Mouse (Mus musculus) forebrain, embryonic 15.5 days (tissue): ENCODE measurements around the gene Rab21. TPM values are rescaled to one million over a fixed set of nuclear protein-coding genes. Genes with fewer than 3 reads are reported as not detected.
A peak's percentile ranks its signal among the peaks of the same experiment; 100 is the strongest.
"Not testable (repeated sequence)": the region's sequence is repeated elsewhere in the genome, so short reads cannot be mapped to it uniquely, and the experiment has no call there.

ENCODE experiments used
- ATAC-seq: fragments of 200-750 bp; cut with Nextera tagmentation; replicated peaks from 2 replicates; pipeline ENCODE4 v1.8.0; 2017; ENCODE audit warnings: mild to moderate bottlenecking, moderate TSS enrichment, moderate library complexity
- H3K27ac ChIP-seq: fragments of 300-500 bp; sonication (generic); replicated peaks from 2 replicates; pipeline ENCODE4 v1.5.1; 2015; ENCODE audit warnings: mild to moderate bottlenecking, inconsistent platforms
- H3K27me3 ChIP-seq: fragments of 300-500 bp; sonication (generic); 2 replicates; pipeline ENCODE4 v1.6.1; 2015; ENCODE audit warnings: inconsistent platforms
- H3K36me3 ChIP-seq: fragments of 300-500 bp; sonication (generic); 2 replicates; pipeline ENCODE4 v1.6.1; 2015; ENCODE audit warnings: mild to moderate bottlenecking, inconsistent platforms
- H3K4me1 ChIP-seq: fragments of 300-500 bp; sonication (generic); 2 replicates; pipeline ENCODE4 v1.6.1; 2015; ENCODE audit warnings: inconsistent platforms
- H3K4me2 ChIP-seq: fragments of 300-500 bp; sonication (generic); replicated peaks from 2 replicates; pipeline ENCODE4 v1.6.1; 2015; ENCODE audit warnings: mild to moderate bottlenecking, inconsistent platforms
- H3K4me3 ChIP-seq: fragments of 300-500 bp; sonication (generic); 2 replicates; pipeline ENCODE4 v1.5.1; 2015; ENCODE audit warnings: mild to moderate bottlenecking, inconsistent platforms
- H3K9ac ChIP-seq: fragments of 300-500 bp; sonication (generic); replicated peaks from 2 replicates; pipeline ENCODE4 v1.6.1; 2015; ENCODE audit warnings: mild to moderate bottlenecking, inconsistent platforms
- H3K9me3 ChIP-seq: fragments of 300-500 bp; sonication (generic); 2 replicates; pipeline ENCODE4 v1.6.1; 2016; ENCODE audit warnings: inconsistent platforms
- WGBS: fragments of 180-500 bp; shearing (Covaris S2); methylation state at CpG from one replicate; pipeline ENCODE4 v1.1.7; 2015; ENCODE audit warnings: mixed read lengths; 5-methylcytosine and 5-hydroxymethylcytosine counted together
- polyA plus RNA-seq: library from polyadenylated mRNA; unstranded; fragments of >200 nt; fragmentation: Nextera tagmentation; extraction: Ambion mirVana; gene quantifications from 2 replicates; pipeline ENCODE4 v1.2.1, GENCODE M21; 2015

Rab21 gene
- polyA plus RNA-seq, 1 experiment from 2014 or later, result 5.6 TPM

- no peak overlapping the region for H3K27ac ChIP-seq
- H3K9ac ChIP-seq, result no peak overlapping the region
- 60% methylated on average over 5 of the region's 5 CpGs for WGBS
- H3K4me3 ChIP-seq, result no peak overlapping the region
- H3K36me3 ChIP-seq, result no peaks in the 10 kb centered on the region
- H3K27me3 ChIP-seq, result 0 out of 2 replicates have a peak, but pooled peaks cover 5% of the 10 kb centered on the region
- ATAC-seq, result no peak
- H3K4me2 ChIP-seq, result no peak overlapping the region
- H3K9me3 ChIP-seq, result no peaks in the 10 kb centered on the region
- peaks cover under 1% of the 10 kb centered on the region; the same call in 1 of the 2 replicates for H3K4me1 ChIP-seq
Observed at GRCm38 (mm10) chr10:115321317-115322035, 6.1 kb upstream of the Rab21 start.

DNA sequence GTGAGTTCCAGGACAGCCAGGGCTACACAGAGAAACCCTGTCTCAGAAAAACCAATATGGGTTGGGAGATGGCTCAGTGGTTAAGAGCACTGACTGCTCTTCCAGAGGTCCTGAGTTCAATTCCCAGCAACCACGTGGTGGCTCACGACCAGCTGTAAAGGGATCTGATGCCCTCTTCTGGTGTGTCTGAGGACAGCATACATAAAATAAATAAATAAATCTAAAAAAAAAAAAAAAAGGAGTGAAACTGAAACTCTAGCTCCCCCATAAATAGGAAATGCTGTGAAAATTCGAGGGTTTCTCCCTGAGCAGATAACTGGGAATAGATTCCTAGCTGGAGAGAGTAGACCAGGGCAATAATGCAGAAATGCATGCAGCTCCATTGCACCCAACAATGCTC, 3.0 kb upstream of the Rab21 start:
- not testable (repeated sequence) for ATAC-seq, H3K27ac ChIP-seq, H3K36me3 ChIP-seq, H3K9ac ChIP-seq, H3K27me3 ChIP-seq, H3K4me3 ChIP-seq, H3K9me3 ChIP-seq, H3K4me2 ChIP-seq
- peaks cover 13% of the 10 kb centered on the region for H3K4me1 ChIP-seq
- 77% methylated on average over 3 of the region's 3 CpGs for WGBS

- H3K27me3 ChIP-seq, result no peaks in the 10 kb centered on the region
- peak overlapping the region; percentile 95; the same call in 1 of the 2 replicates for H3K9ac ChIP-seq
Observed at GRCm38 (mm10) chr10:115316313-115316712, 919 bp upstream of the Rab21 start.

DNA sequence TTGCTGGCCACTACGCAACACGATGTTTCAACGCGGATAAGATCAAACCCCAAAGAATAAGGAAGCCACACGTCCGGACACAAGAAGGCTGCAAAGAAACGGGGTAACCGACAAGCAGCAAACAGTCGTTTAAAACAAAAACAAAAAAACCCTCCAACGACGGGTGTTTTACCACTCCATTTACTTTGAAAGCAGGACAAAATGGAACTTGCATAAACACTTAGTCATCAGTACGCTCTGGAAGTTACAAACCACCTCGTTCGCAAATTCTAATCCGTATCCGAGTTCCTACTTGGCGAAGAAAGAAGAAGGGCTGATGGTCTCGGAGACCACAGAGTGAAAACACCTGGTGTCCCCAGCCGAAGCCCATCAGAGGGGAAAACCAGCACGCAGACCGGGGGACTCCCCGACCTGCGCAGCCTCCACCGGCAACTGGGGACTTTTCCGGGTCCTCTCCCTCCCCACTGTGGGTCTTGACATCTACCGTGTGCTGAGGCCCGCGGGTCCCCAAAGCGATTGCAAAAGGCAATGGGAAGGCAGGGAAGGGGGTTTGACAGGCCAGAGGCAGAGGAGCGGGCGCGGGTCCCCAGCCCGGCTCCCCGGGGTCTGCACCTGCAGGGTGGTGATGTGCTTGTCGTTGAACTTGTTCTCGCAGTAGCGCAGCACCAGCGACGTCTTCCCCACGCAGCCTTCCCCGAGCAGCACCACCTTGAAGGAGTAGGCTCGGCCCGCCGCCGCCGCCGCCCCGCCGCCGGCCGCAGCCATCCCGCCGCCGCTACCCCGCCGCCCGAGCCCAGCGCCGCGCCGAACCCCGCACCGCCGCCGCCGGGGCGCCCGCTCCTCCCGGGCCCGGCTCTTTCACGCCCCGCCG, 577 bp downstream of the Rab21 start:
- Histone ChIP-seq H3K4me2 (peak overlapping the region; percentile 75), H3K4me1 (peaks cover 33% of the 10 kb centered on the region), H3K4me3 (peak overlapping the region; percentile 97), H3K9ac (peak overlapping the region; percentile 95), H3K9me3 (no peaks in the 10 kb centered on the region), H3K27me3 (no peaks in the 10 kb centered on the region), H3K27ac (peak overlapping the region; percentile 96), H3K36me3 (0 out of 2 replicates have a peak, but pooled peaks cover 3% of the 10 kb centered on the region)
- ATAC-seq, result peak; percentile 79
- WGBS, result 1% methylated on average over 72 of the region's 73 CpGs

More at GRCm38 (mm10) chr10:115316313-115316712, 919 bp upstream of the Rab21 start:
- Histone ChIP-seq H3K4me1 (peaks cover 31% of the 10 kb centered on the region), H3K27ac (peak overlapping the region; percentile 96), H3K4me3 (peak overlapping the region; percentile 97), H3K9me3 (no peaks in the 10 kb centered on the region), H3K36me3 (0 out of 2 replicates have a peak, but pooled peaks cover under 1% of the 10 kb centered on the region), H3K4me2 (peak overlapping the region; percentile 75)
- no peak for ATAC-seq
- 59% methylated on average over 11 of the region's 11 CpGs for WGBS

DNA sequence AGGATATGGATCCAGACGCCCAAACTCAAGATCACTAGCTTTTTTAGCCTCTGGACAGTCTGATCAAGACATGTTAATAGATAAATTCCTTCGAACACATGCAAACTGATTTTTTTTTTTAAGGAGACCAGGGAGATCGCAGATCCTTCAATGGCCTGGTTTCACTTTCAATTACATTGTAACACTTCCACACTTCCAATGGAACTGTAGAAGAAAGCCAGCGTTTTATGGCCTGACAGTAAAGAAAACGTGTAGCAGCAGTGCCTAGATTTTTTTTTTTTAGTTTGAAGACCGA, 1.2 kb downstream of the Rab21 start:
- H3K36me3 ChIP-seq, result 0 out of 2 replicates have a peak, but pooled peaks cover 3% of the 10 kb centered on the region
- no peaks in the 10 kb centered on the region for H3K27me3 ChIP-seq
- no peak overlapping the region for H3K27ac ChIP-seq
- peak overlapping the region; percentile 95 for H3K9ac ChIP-seq
- peaks cover 33% of the 10 kb centered on the region for H3K4me1 ChIP-seq
- peak overlapping the region; percentile 97 for H3K4me3 ChIP-seq
- WGBS, result 25% methylated on average over 6 of the region's 6 CpGs
- ATAC-seq, result no peak
- H3K4me2 ChIP-seq, result peak overlapping the region; percentile 75
- H3K9me3 ChIP-seq, result no peaks in the 10 kb centered on the region

- Histone ChIP-seq H3K27ac (no peak overlapping the region), H3K9ac (peak overlapping the region; percentile 95; the same call in 1 of the 2 replicates), H3K27me3 (no peaks in the 10 kb centered on the region), H3K4me2 (peak overlapping the region; percentile 75), H3K9me3 (no peaks in the 10 kb centered on the region), H3K36me3 (0 out of 2 replicates have a peak, but pooled peaks cover 3% of the 10 kb centered on the region), H3K4me1 (peaks cover 33% of the 10 kb centered on the region), H3K4me3 (peak overlapping the region; percentile 97)
- WGBS, result 53% methylated on average over 14 of the region's 14 CpGs
- no peak for ATAC-seq
Observed at GRCm38 (mm10) chr10:115313641-115314286, 1.6 kb downstream of the Rab21 start.

GRCm38 (mm10) chr10:115312732-115313131, 2.7 kb downstream of the Rab21 start:
- H3K9me3 ChIP-seq, result no peaks in the 10 kb centered on the region
- no peak overlapping the region for H3K4me2 ChIP-seq

GRCm38 (mm10) chr10:115312194-115312593, 3.2 kb downstream of the Rab21 start:
- peaks cover 33% of the 10 kb centered on the region for H3K4me1 ChIP-seq
- no peak for ATAC-seq
- H3K4me2 ChIP-seq, result no peak overlapping the region
- H3K9ac ChIP-seq, result no peak overlapping the region
- H3K27ac ChIP-seq, result no peak overlapping the region
- H3K9me3 ChIP-seq, result no peaks in the 10 kb centered on the region
- H3K36me3 ChIP-seq, result 0 out of 2 replicates have a peak, but pooled peaks cover 3% of the 10 kb centered on the region
- 91% methylated on average over 5 of the region's 5 CpGs for WGBS
- H3K27me3 ChIP-seq, result no peaks in the 10 kb centered on the region
- no peak overlapping the region for H3K4me3 ChIP-seq

More at GRCm38 (mm10) chr10:115312732-115313131, 2.7 kb downstream of the Rab21 start:
- H3K4me1 ChIP-seq, result peaks cover 33% of the 10 kb centered on the region
- no peak overlapping the region for H3K27ac ChIP-seq
- WGBS, result 64% methylated on average over 3 of the region's 3 CpGs
- no peaks in the 10 kb centered on the region for H3K27me3 ChIP-seq
- no peak overlapping the region for H3K9ac ChIP-seq
- ATAC-seq, result no peak
- no peak overlapping the region for H3K4me3 ChIP-seq
- H3K36me3 ChIP-seq, result 0 out of 2 replicates have a peak, but pooled peaks cover 3% of the 10 kb centered on the region

GRCm38 (mm10) chr10:115311263-115311965, 4.0 kb downstream of the Rab21 start:
- no peak for ATAC-seq
- Histone ChIP-seq H3K36me3 (0 out of 2 replicates have a peak, but pooled peaks cover 3% of the 10 kb centered on the region), H3K4me2 (no peak overlapping the region), H3K9ac (no peak overlapping the region), H3K9me3 (no peaks in the 10 kb centered on the region), H3K4me1 (peaks cover 32% of the 10 kb centered on the region), H3K4me3 (no peak overlapping the region), H3K27me3 (no peaks in the 10 kb centered on the region), H3K27ac (no peak overlapping the region)
- WGBS, result 89% methylated on average over 14 of the region's 14 CpGs

DNA sequence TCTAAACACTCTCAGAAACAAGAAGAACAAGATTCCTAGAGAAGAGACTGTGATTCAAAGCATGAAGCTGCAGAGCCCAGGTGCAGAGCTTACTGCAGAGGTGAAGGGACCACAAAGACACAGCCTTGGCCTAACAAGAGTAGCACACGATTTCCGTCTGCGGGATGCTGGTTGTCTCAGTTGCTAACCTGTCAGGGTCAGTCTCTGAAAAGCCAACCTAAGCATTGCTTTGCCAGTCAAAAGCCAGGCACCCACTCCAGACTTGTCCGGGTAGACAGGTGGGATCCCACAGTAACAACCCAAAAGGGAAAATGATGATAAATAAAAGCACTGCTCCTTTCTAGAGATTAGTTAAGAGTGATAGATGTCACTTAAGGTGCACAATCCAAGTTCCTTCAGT, 6.2 kb downstream of the Rab21 start:
- 92% methylated on average over 4 of the region's 4 CpGs for WGBS
- Histone ChIP-seq H3K27me3 (no peaks in the 10 kb centered on the region), H3K9ac (no peak overlapping the region), H3K36me3 (0 out of 2 replicates have a peak, but pooled peaks cover 3% of the 10 kb centered on the region), H3K4me3 (no peak overlapping the region), H3K9me3 (no peaks in the 10 kb centered on the region), H3K4me2 (no peak overlapping the region), H3K4me1 (peaks cover 27% of the 10 kb centered on the region), H3K27ac (no peak overlapping the region)
- ATAC-seq, result no peak

GRCm38 (mm10) chr10:115307331-115307875, 8.0 kb downstream of the Rab21 start:
- no peak overlapping the region for H3K9ac ChIP-seq
- no peaks in the 10 kb centered on the region for H3K9me3 ChIP-seq
- no peaks in the 10 kb centered on the region for H3K27me3 ChIP-seq
- peaks cover 3% of the 10 kb centered on the region; the same call in 1 of the 2 replicates for H3K36me3 ChIP-seq
- ATAC-seq, result no peak
- peaks cover 11% of the 10 kb centered on the region for H3K4me1 ChIP-seq
- no peak overlapping the region for H3K27ac ChIP-seq
- WGBS, result 89% methylated on average over 7 of the region's 7 CpGs
- no peak overlapping the region for H3K4me2 ChIP-seq
- no peak overlapping the region for H3K4me3 ChIP-seq
